ENCODE assay signal across 14 mouse cellular contexts in genomic region chr9:21527917-21528324, GRCm38 (mm10). TPM values are rescaled to one million over a fixed set of nuclear protein-coding genes. Genes with fewer than 3 reads are reported as not detected.
DNase-seq lines count a peak whose midpoint lies in the region; ATAC-seq lines count a peak whose summit lies in the region.
"Had no signal": no experiment of that assay in that cellular context is flagged by ENCODE, and none has a peak within 500 bp of the region (broad histone marks: within the 10 kb centered on the region; RNA-seq: fewer than 3 reads in every experiment).

No protein-coding gene starts in this region.

- intact Hi-C loops in left cerebral cortex, postnatal 4 days (cut with DNase I) = no loop called here

- peak; percentile 50 to 63 for DNase-seq in spleen, postnatal 36 days (ENCODE audit: low spot score in 2 of 2)
- no peak for DNase-seq in spleen, adult 18-20 months
- DNase-seq in kidney, postnatal 14 days = no peak
- DNase-seq in left cerebral cortex, postnatal 4 days = no peak
- DNase-seq in thymus, postnatal 10 days (ENCODE audit: low spot score in 2 of 2) = no peak
- DNase-seq: adrenal gland, adult 2 months; cerebellum, adult 2 months; forebrain, postnatal 0 days; kidney, adult 9 months; kidney, postnatal 4 days; lung, embryonic 14.5 days; right cerebral cortex, postnatal 25 days had no signal

- ATAC-seq in hematopoietic stem cell, adult 5-6 weeks (replicated peaks in 1 of 2; ENCODE audit: insufficient read depth in 1 of 2, low FRiP score in 2 of 2, low TSS enrichment in 1 of 2, low read depth in 1 of 2, poor library complexity in 2 of 2, severe bottlenecking in 2 of 2) = peak; percentile 54 to 62
- ATAC-seq in megakaryocyte, adult 5-6 weeks (ENCODE audit: poor library complexity, severe bottlenecking) = peak; percentile 53
- ATAC-seq: forebrain, postnatal 0 days had no signal

RNA-seq across cellular contexts. Expression of gene AB124611, which starts 1.9 kb away (rescaled TPM):
- 11.5 and 19.4 TPM in 2 replicates for total RNA-seq in hematopoietic stem cell, adult 5-6 weeks (2017)
- 179 and 187 TPM in 2 replicates for total RNA-seq in megakaryocyte, adult 5-6 weeks (2015)
- total RNA-seq in megakaryocyte, adult 5-6 weeks (2017) = 290 and 296 TPM in 2 replicates
- total RNA-seq in left cerebral cortex, postnatal 4 days (2021) = under 1 TPM; 0.44 to 0.64 TPM

RNA-seq across cellular contexts. Expression of gene Tmed1, which starts 17.9 kb away (rescaled TPM):
- 9.7 and 18.0 TPM in 2 replicates for total RNA-seq in hematopoietic stem cell, adult 5-6 weeks (2017)
- 5.4 and 6.2 TPM in 2 replicates for total RNA-seq in megakaryocyte, adult 5-6 weeks (2015)
- total RNA-seq in megakaryocyte, adult 5-6 weeks (2017) = 8.7 and 9.3 TPM in 2 replicates
- total RNA-seq in left cerebral cortex, postnatal 4 days (2021) = 10 to 100 TPM; 18.6 to 19.1 TPM

RNA-seq across cellular contexts. Expression of gene Carm1, which starts 18.8 kb away (rescaled TPM):
- 21.0 and 26.5 TPM in 2 replicates for total RNA-seq in hematopoietic stem cell, adult 5-6 weeks (2017)
- 19.1 and 26.3 TPM in 2 replicates for total RNA-seq in megakaryocyte, adult 5-6 weeks (2015)
- 8.5 and 14.1 TPM in 2 replicates for total RNA-seq in megakaryocyte, adult 5-6 weeks (2017)
- 100 to 1,000 TPM; 108 to 124 TPM for total RNA-seq in left cerebral cortex, postnatal 4 days (2021)

Comparison
In these comparisons a context has a peak if more than half of its experiments do, and no peak if none do; other contexts are left out.
1. DNase-seq: peak in spleen, postnatal 36 days (2 of 2); none in spleen, adult 18-20 months (0 of 2), kidney, postnatal 14 days (single experiment), left cerebral cortex, postnatal 4 days (single experiment) and thymus, postnatal 10 days (0 of 2).